Mouse (Mus musculus): ENCODE results near the gene Dchs1. TPM values are rescaled to one million over a fixed set of nuclear protein-coding genes. Genes with fewer than 3 reads are reported as not detected.
A peak's percentile ranks its signal among the peaks of the same experiment; 100 is the strongest.

Dchs1 gene
- polyA plus RNA-seq, 1 experiment from 2014 or later = 8.3 TPM

- Histone ChIP-seq H3K36me3 (ENCODE audit: control insufficient read depth, insufficient read depth, low read length) (peaks cover 25% of the 10 kb centered on the region), H3K27me3 (ENCODE audit: control insufficient read depth, insufficient read depth, low read length) (peaks cover 7% of the 10 kb centered on the region; the same call in 1 of the 2 replicates), H3K4me3 (ENCODE audit: control insufficient read depth in 1 of 2, insufficient read depth in 1 of 2, low read depth in 1 of 2, low read length in 2 of 2) (no peak overlapping the region), H3K4me2 (ENCODE audit: low read length) (peak overlapping the region; percentile 26; the same call in 1 of the 2 replicates), H3K9ac (ENCODE audit: low read length) (no peak overlapping the region), H3K9me3 (ENCODE audit: control insufficient read depth, low read length) (no peaks in the 10 kb centered on the region), H3K4me1 (ENCODE audit: control insufficient read depth in 2 of 2, insufficient read depth in 2 of 2, low read length in 2 of 2) (peaks cover 3 to 4% of the 10 kb centered on the region in 2 experiments; a peak in 1 of 4 replicates), H3K27ac (replicated peaks in 1 of 2; ENCODE audit: control insufficient read depth in 1 of 2, insufficient read depth in 1 of 2, low read depth in 2 of 2, low read length in 2 of 2) (peak overlapping the region in 1 of 2 experiments; percentile 36; a peak in 1 of 4 replicates)
- ATAC-seq (ENCODE audit: insufficient number of reproducible peaks, insufficient read depth, low FRiP score, low read depth) = no peak
- 31% methylated on average over 4 of the region's 4 CpGs for WGBS
Measured at GRCm38 (mm10) chr7:105784556-105784955, 2.9 kb downstream of the Dchs1 start.

GRCm38 (mm10) chr7:105783861-105784260 lies 3.6 kb downstream of the Dchs1 start:
- Histone ChIP-seq H3K27me3 (ENCODE audit: control insufficient read depth, insufficient read depth, low read length) (peaks cover under 1% of the 10 kb centered on the region; the same call in 1 of the 2 replicates), H3K4me2 (ENCODE audit: low read length) (no peak overlapping the region; the same call in 1 of the 2 replicates), H3K27ac (replicated peaks in 1 of 2; ENCODE audit: control insufficient read depth in 1 of 2, insufficient read depth in 1 of 2, low read depth in 2 of 2, low read length in 2 of 2) (no peak overlapping the region), H3K9me3 (ENCODE audit: control insufficient read depth, low read length) (no peaks in the 10 kb centered on the region), H3K4me1 (ENCODE audit: control insufficient read depth in 2 of 2, insufficient read depth in 2 of 2, low read length in 2 of 2) (peaks cover 7 to 9% of the 10 kb centered on the region in 2 experiments; a peak in 3 of 4 replicates), H3K4me3 (ENCODE audit: control insufficient read depth in 1 of 2, insufficient read depth in 1 of 2, low read depth in 1 of 2, low read length in 2 of 2) (no peak overlapping the region), H3K36me3 (ENCODE audit: control insufficient read depth, insufficient read depth, low read length) (peaks cover 25% of the 10 kb centered on the region), H3K9ac (ENCODE audit: low read length) (no peak overlapping the region)
- 38% methylated on average over 4 of the region's 4 CpGs for WGBS
- no peak for ATAC-seq (ENCODE audit: insufficient number of reproducible peaks, insufficient read depth, low FRiP score, low read depth)

GRCm38 (mm10) chr7:105778553-105779265 lies 8.7 kb downstream of the Dchs1 start:
- peak overlapping the region; percentile 43 for H3K4me2 ChIP-seq (ENCODE audit: low read length)
- 27% methylated on average over 4 of the region's 4 CpGs for WGBS

GRCm38 (mm10) chr7:105777797-105778552 lies 9.5 kb downstream of the Dchs1 start:
- 35% methylated on average over 13 of the region's 13 CpGs for WGBS
- Histone ChIP-seq H3K9me3 (ENCODE audit: control insufficient read depth, low read length) (no peaks in the 10 kb centered on the region), H3K4me2 (ENCODE audit: low read length) (peak overlapping the region; percentile 43), H3K4me3 (ENCODE audit: control insufficient read depth in 1 of 2, insufficient read depth in 1 of 2, low read depth in 1 of 2, low read length in 2 of 2) (peak overlapping the region; percentile 1 to 4; a peak in 2 of 4 replicates), H3K4me1 (ENCODE audit: control insufficient read depth in 2 of 2, insufficient read depth in 2 of 2, low read length in 2 of 2) (peaks cover 17 to 21% of the 10 kb centered on the region in 2 experiments), H3K27me3 (ENCODE audit: control insufficient read depth, insufficient read depth, low read length) (no peaks in the 10 kb centered on the region), H3K27ac (replicated peaks in 1 of 2; ENCODE audit: control insufficient read depth in 1 of 2, insufficient read depth in 1 of 2, low read depth in 2 of 2, low read length in 2 of 2) (peak overlapping the region; percentile 90 to 91), H3K36me3 (ENCODE audit: control insufficient read depth, insufficient read depth, low read length) (peaks cover 25% of the 10 kb centered on the region), H3K9ac (ENCODE audit: low read length) (no peak overlapping the region)
- ATAC-seq (ENCODE audit: insufficient number of reproducible peaks, insufficient read depth, low FRiP score, low read depth) = peak; percentile 58; the same call in 1 of the 2 replicates

More at GRCm38 (mm10) chr7:105778553-105779265, 8.7 kb downstream of the Dchs1 start:
- H3K36me3 ChIP-seq (ENCODE audit: control insufficient read depth, insufficient read depth, low read length) = peaks cover 25% of the 10 kb centered on the region
- no peaks in the 10 kb centered on the region for H3K27me3 ChIP-seq (ENCODE audit: control insufficient read depth, insufficient read depth, low read length)
- H3K4me1 ChIP-seq (ENCODE audit: control insufficient read depth in 2 of 2, insufficient read depth in 2 of 2, low read length in 2 of 2) = peaks cover 17 to 21% of the 10 kb centered on the region in 2 experiments
- H3K9me3 ChIP-seq (ENCODE audit: control insufficient read depth, low read length) = no peaks in the 10 kb centered on the region
- no peak overlapping the region; the same call in 1 of the 2 replicates for H3K9ac ChIP-seq (ENCODE audit: low read length)
- H3K4me3 ChIP-seq (ENCODE audit: control insufficient read depth in 1 of 2, insufficient read depth in 1 of 2, low read depth in 1 of 2, low read length in 2 of 2) = no peak overlapping the region
- peak; percentile 71 for ATAC-seq (ENCODE audit: insufficient number of reproducible peaks, insufficient read depth, low FRiP score, low read depth)
- H3K27ac ChIP-seq (replicated peaks in 1 of 2; ENCODE audit: control insufficient read depth in 1 of 2, insufficient read depth in 1 of 2, low read depth in 2 of 2, low read length in 2 of 2) = peak overlapping the region; percentile 90 to 91

GRCm38 (mm10) chr7:105777316-105777715 lies 10.1 kb downstream of the Dchs1 start:
- Histone ChIP-seq H3K9me3 (ENCODE audit: control insufficient read depth, low read length) (no peaks in the 10 kb centered on the region), H3K27ac (replicated peaks in 1 of 2; ENCODE audit: control insufficient read depth in 1 of 2, insufficient read depth in 1 of 2, low read depth in 2 of 2, low read length in 2 of 2) (peak overlapping the region in 1 of 2 experiments; percentile 90; a peak in 2 of 4 replicates), H3K4me3 (ENCODE audit: control insufficient read depth in 1 of 2, insufficient read depth in 1 of 2, low read depth in 1 of 2, low read length in 2 of 2) (no peak overlapping the region), H3K4me2 (ENCODE audit: low read length) (peak overlapping the region; percentile 43), H3K27me3 (ENCODE audit: control insufficient read depth, insufficient read depth, low read length) (no peaks in the 10 kb centered on the region), H3K36me3 (ENCODE audit: control insufficient read depth, insufficient read depth, low read length) (peaks cover 28% of the 10 kb centered on the region), H3K9ac (ENCODE audit: low read length) (no peak overlapping the region), H3K4me1 (ENCODE audit: control insufficient read depth in 2 of 2, insufficient read depth in 2 of 2, low read length in 2 of 2) (peaks cover 17 to 21% of the 10 kb centered on the region in 2 experiments)
- ATAC-seq (ENCODE audit: insufficient number of reproducible peaks, insufficient read depth, low FRiP score, low read depth) = no peak
- WGBS = 80% methylated on average over 1 of the region's 1 CpGs

GRCm38 (mm10) chr7:105776026-105776425 lies 11.4 kb downstream of the Dchs1 start:
- H3K4me2 ChIP-seq (ENCODE audit: low read length) = no peak overlapping the region
- no peak for ATAC-seq (ENCODE audit: insufficient number of reproducible peaks, insufficient read depth, low FRiP score, low read depth)
- no peak overlapping the region for H3K9ac ChIP-seq (ENCODE audit: low read length)
- 76% methylated on average over 2 of the region's 2 CpGs for WGBS
- no peak overlapping the region for H3K4me3 ChIP-seq (ENCODE audit: control insufficient read depth in 1 of 2, insufficient read depth in 1 of 2, low read depth in 1 of 2, low read length in 2 of 2)
- peaks cover 17 to 25% of the 10 kb centered on the region in 2 experiments for H3K4me1 ChIP-seq (ENCODE audit: control insufficient read depth in 2 of 2, insufficient read depth in 2 of 2, low read length in 2 of 2)
- peaks cover 32% of the 10 kb centered on the region for H3K36me3 ChIP-seq (ENCODE audit: control insufficient read depth, insufficient read depth, low read length)
- no peaks in the 10 kb centered on the region for H3K9me3 ChIP-seq (ENCODE audit: control insufficient read depth, low read length)
- H3K27me3 ChIP-seq (ENCODE audit: control insufficient read depth, insufficient read depth, low read length) = no peaks in the 10 kb centered on the region
- no peak overlapping the region for H3K27ac ChIP-seq (replicated peaks in 1 of 2; ENCODE audit: control insufficient read depth in 1 of 2, insufficient read depth in 1 of 2, low read depth in 2 of 2, low read length in 2 of 2)

GRCm38 (mm10) chr7:105774661-105775060 lies 12.8 kb downstream of the Dchs1 start:
- 50% methylated on average over 8 of the region's 8 CpGs for WGBS
- H3K9me3 ChIP-seq (ENCODE audit: control insufficient read depth, low read length) = no peaks in the 10 kb centered on the region
- H3K4me1 ChIP-seq (ENCODE audit: control insufficient read depth in 2 of 2, insufficient read depth in 2 of 2, low read length in 2 of 2) = peaks cover 17 to 22% of the 10 kb centered on the region in 2 experiments
- H3K36me3 ChIP-seq (ENCODE audit: control insufficient read depth, insufficient read depth, low read length) = peaks cover 26% of the 10 kb centered on the region
- H3K4me3 ChIP-seq (ENCODE audit: control insufficient read depth in 1 of 2, insufficient read depth in 1 of 2, low read depth in 1 of 2, low read length in 2 of 2) = no peak overlapping the region
- no peak overlapping the region for H3K4me2 ChIP-seq (ENCODE audit: low read length)
- no peaks in the 10 kb centered on the region for H3K27me3 ChIP-seq (ENCODE audit: control insufficient read depth, insufficient read depth, low read length)
- 0 out of 4 replicates have a peak overlapping the region, but pooled peaks have one; percentile 6 to 24 for H3K27ac ChIP-seq (replicated peaks in 1 of 2; ENCODE audit: control insufficient read depth in 1 of 2, insufficient read depth in 1 of 2, low read depth in 2 of 2, low read length in 2 of 2)
- ATAC-seq (ENCODE audit: insufficient number of reproducible peaks, insufficient read depth, low FRiP score, low read depth) = no peak
- H3K9ac ChIP-seq (ENCODE audit: low read length) = no peak overlapping the region
